Mouse (Mus musculus): ENCODE measurements around the gene Olfr716. TPM values are rescaled to one million over a fixed set of nuclear protein-coding genes. Genes with fewer than 3 reads are reported as not detected.
"Not testable (repeated sequence)": the region's sequence is repeated elsewhere in the genome, so short reads cannot be mapped to it uniquely, and the experiment has no call there.

Gene Olfr716
- polyA plus RNA-seq (2016; fragmentation: Nextera tagmentation; extraction: Ambion mirVana): not detected in 2 replicates

GRCm38 (mm10) chr7:107138027-107138426 is at the start of gene Olfr716:
Gene Olfr716, plus strand, starts transcription at chr7:107138327.
- 71% methylated on average over 2 of the region's 2 CpGs for WGBS
- not testable (repeated sequence) for DNase-seq (ENCODE audit: low spot score); H3K27ac ChIP-seq (replicated peaks)

GRCm38 (mm10) chr7:107092920-107093319 is 45.2 kb upstream of the Olfr716 start, which contains the start of gene Olfr17:
Gene Olfr17, plus strand, starts transcription at chr7:107093220.
- no peaks in the 10 kb centered on the region for H3K4me1 ChIP-seq
- DNase-seq (ENCODE audit: low spot score): no peak
- no peaks in the 10 kb centered on the region for H3K36me3 ChIP-seq (replicated peaks)
- 65% methylated on average over 1 of the region's 1 CpGs for WGBS
- no peak within 1 kb of the TSS for H3K27ac ChIP-seq (replicated peaks)
- H3K9me3 ChIP-seq: 0 out of 2 replicates have a peak, but pooled peaks cover 3% of the 10 kb centered on the region
- H3K27me3 ChIP-seq (replicated peaks; ENCODE audit: low read depth, poor library complexity, severe bottlenecking): no peaks in the 10 kb centered on the region
- H3K4me3 ChIP-seq: no peak within 1 kb of the TSS

More at GRCm38 (mm10) chr7:107138027-107138426, at the start of gene Olfr716:
- H3K9me3 ChIP-seq; H3K36me3 ChIP-seq (replicated peaks); H3K4me1 ChIP-seq; H3K4me3 ChIP-seq; H3K27me3 ChIP-seq (replicated peaks; ENCODE audit: low read depth, poor library complexity, severe bottlenecking): not testable (repeated sequence)

- 88% methylated on average over 2 of the region's 2 CpGs for WGBS
- not testable (repeated sequence) for H3K36me3 ChIP-seq (replicated peaks); H3K4me3 ChIP-seq; H3K27me3 ChIP-seq (replicated peaks; ENCODE audit: low read depth, poor library complexity, severe bottlenecking); H3K4me1 ChIP-seq; DNase-seq (ENCODE audit: low spot score); H3K9me3 ChIP-seq; H3K27ac ChIP-seq (replicated peaks)
These were observed 27.9 kb upstream of the Olfr716 start, which contains the start of gene Olfr715b for GRCm38 (mm10) chr7:107110269-107110668. Gene Olfr715b, minus strand, starts transcription at chr7:107110369.

GRCm38 (mm10) chr7:107130983-107131382 is 7.1 kb upstream of the Olfr716 start, which contains the start of gene Olfr715:
Gene Olfr715, minus strand, starts transcription at chr7:107131083.
- not testable (repeated sequence) for H3K27me3 ChIP-seq (replicated peaks; ENCODE audit: low read depth, poor library complexity, severe bottlenecking); DNase-seq (ENCODE audit: low spot score); H3K9me3 ChIP-seq; H3K4me3 ChIP-seq; H3K36me3 ChIP-seq (replicated peaks); H3K4me1 ChIP-seq; H3K27ac ChIP-seq (replicated peaks)
- 83% methylated on average over 3 of the region's 3 CpGs for WGBS

GRCm38 (mm10) chr7:107166690-107167089 is 28.6 kb downstream of the Olfr716 start, which contains the start of gene Nlrp14:
Gene Nlrp14, plus strand, starts transcription at chr7:107166990.
- no peaks in the 10 kb centered on the region for H3K4me1 ChIP-seq
- no peak for DNase-seq (ENCODE audit: low spot score)
- no peaks in the 10 kb centered on the region for H3K9me3 ChIP-seq
- WGBS: 82% methylated on average over 10 of the region's 10 CpGs
- H3K27me3 ChIP-seq (replicated peaks; ENCODE audit: low read depth, poor library complexity, severe bottlenecking): no peaks in the 10 kb centered on the region
- H3K4me3 ChIP-seq: no peak within 1 kb of the TSS
- no peaks in the 10 kb centered on the region for H3K36me3 ChIP-seq (replicated peaks)
- no peak within 1 kb of the TSS for H3K27ac ChIP-seq (replicated peaks)

- Histone ChIP-seq H3K36me3 (replicated peaks) (no peaks in the 10 kb centered on the region), H3K27ac (replicated peaks) (no peak overlapping the region), H3K4me3 (no peak overlapping the region), H3K9me3 (no peaks in the 10 kb centered on the region), H3K4me1 (no peaks in the 10 kb centered on the region), H3K27me3 (replicated peaks; ENCODE audit: low read depth, poor library complexity, severe bottlenecking) (no peaks in the 10 kb centered on the region)
- no peak for DNase-seq (ENCODE audit: low spot score)
- WGBS: 38% methylated on average over 2 of the region's 2 CpGs
These were observed 42.3 kb downstream of the Olfr716 start for GRCm38 (mm10) chr7:107180406-107180805.

Other genes with a start within 250 kb of the Olfr716 start
- not detected in 2 replicates for gene Olfr707, start 237.1 kb upstream of the Olfr716 start, polyA plus RNA-seq (2016; fragmentation: Nextera tagmentation; extraction: Ambion mirVana)
- gene Olfr1532-ps1, start 230.3 kb upstream of the Olfr716 start, polyA plus RNA-seq (2016; fragmentation: Nextera tagmentation; extraction: Ambion mirVana): not detected in 2 replicates
- not detected in 2 replicates for gene Olfr709-ps1, start 206.1 kb upstream of the Olfr716 start, polyA plus RNA-seq (2016; fragmentation: Nextera tagmentation; extraction: Ambion mirVana)
- not detected in 2 replicates for gene Olfr710, start 190.0 kb upstream of the Olfr716 start, polyA plus RNA-seq (2016; fragmentation: Nextera tagmentation; extraction: Ambion mirVana)
- gene Olfr6, start 174.4 kb upstream of the Olfr716 start, polyA plus RNA-seq (2016; fragmentation: Nextera tagmentation; extraction: Ambion mirVana): not detected in 2 replicates
- not detected in 2 replicates for gene Olfr711, start 162.9 kb upstream of the Olfr716 start, polyA plus RNA-seq (2016; fragmentation: Nextera tagmentation; extraction: Ambion mirVana)
- not detected in 2 replicates for gene Olfr2, start 132.3 kb upstream of the Olfr716 start, polyA plus RNA-seq (2016; fragmentation: Nextera tagmentation; extraction: Ambion mirVana)
- not detected in 2 replicates for gene Olfr713, start 107.2 kb upstream of the Olfr716 start, polyA plus RNA-seq (2016; fragmentation: Nextera tagmentation; extraction: Ambion mirVana)
- gene Olfr714, start 67.3 kb upstream of the Olfr716 start, polyA plus RNA-seq (2016; fragmentation: Nextera tagmentation; extraction: Ambion mirVana): not detected in 2 replicates
- not detected in 2 replicates for gene Olfr17, start 45.1 kb upstream of the Olfr716 start, polyA plus RNA-seq (2016; fragmentation: Nextera tagmentation; extraction: Ambion mirVana)
- gene Olfr715b, start 28.0 kb upstream of the Olfr716 start, polyA plus RNA-seq (2016; fragmentation: Nextera tagmentation; extraction: Ambion mirVana): not detected in 2 replicates
- gene Olfr715, start 7.2 kb upstream of the Olfr716 start, polyA plus RNA-seq (2016; fragmentation: Nextera tagmentation; extraction: Ambion mirVana): not detected in 2 replicates
- not detected in 2 replicates for gene Nlrp14, start 28.7 kb downstream of the Olfr716 start, polyA plus RNA-seq (2016; fragmentation: Nextera tagmentation; extraction: Ambion mirVana)
- gene Rbmxl2, start 71.1 kb downstream of the Olfr716 start, polyA plus RNA-seq (2016; fragmentation: Nextera tagmentation; extraction: Ambion mirVana): not detected in 2 replicates
- 2.2 and 2.8 TPM in 2 replicates for gene Syt9, start 232.4 kb downstream of the Olfr716 start, polyA plus RNA-seq (2016; fragmentation: Nextera tagmentation; extraction: Ambion mirVana)

Data from embryonic facial prominence, embryonic 10.5 days (tissue).